17 mouse cellular contexts compared by ENCODE assay signal in the genomic region with DNA sequence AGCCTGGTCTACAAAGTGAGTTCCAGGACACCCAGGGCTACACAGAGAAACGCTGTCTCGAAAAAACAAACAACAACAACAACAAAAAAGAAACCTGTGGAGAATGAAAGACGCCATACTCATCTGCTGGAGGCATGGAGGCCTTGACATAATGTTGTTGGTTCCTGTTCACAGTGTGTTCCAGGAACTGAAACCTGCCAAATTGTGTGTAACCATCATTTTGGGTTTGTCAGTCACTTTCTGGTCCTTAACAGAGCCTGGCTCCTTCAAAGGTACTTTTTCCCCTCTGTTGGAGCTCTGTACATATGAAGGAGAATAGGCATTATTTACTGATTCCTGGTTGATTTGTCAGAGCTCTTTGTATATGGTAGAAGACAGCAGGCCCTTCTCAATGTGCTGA.
"Had no signal": no experiment of that assay in that cellular context is flagged by ENCODE, and none has a peak within 500 bp of the region (broad histone marks: within the 10 kb centered on the region; RNA-seq: fewer than 3 reads in every experiment).

No protein-coding gene starts in this region.

- H3K4me2 ChIP-seq: kidney, embryonic 15.5 days; liver, embryonic 13.5 days; lung, embryonic 14.5 days; midbrain, embryonic 13.5 days; stomach, embryonic 15.5 days had no signal

- H3K27ac ChIP-seq: kidney, embryonic 15.5 days; left cerebral cortex, adult 2 months; midbrain, embryonic 10.5 days; midbrain, embryonic 13.5 days; stomach, embryonic 15.5 days had no signal

- H3K9ac ChIP-seq: kidney, embryonic 15.5 days; liver, embryonic 13.5 days; lung, embryonic 14.5 days; midbrain, embryonic 13.5 days; stomach, embryonic 15.5 days had no signal

- ATAC-seq: intestine, postnatal 0 days; midbrain, embryonic 16.5 days had no signal

- H3K4me1 ChIP-seq: kidney, embryonic 15.5 days; midbrain, embryonic 10.5 days; midbrain, embryonic 13.5 days; stomach, embryonic 15.5 days had no signal

- DNase-seq: kidney, adult 8-10 months; kidney, postnatal 10 days; kidney, postnatal 36 days; layer of hippocampus, postnatal 36 days; liver, embryonic 13.5 days; lung, embryonic 14.5 days; lung, postnatal 10 days; lung, postnatal 36 days; thymus, postnatal 25 days had no signal

- H3K27me3 ChIP-seq: kidney, embryonic 15.5 days; liver, embryonic 13.5 days; megakaryocyte, embryonic 14.5 days; midbrain, embryonic 13.5 days; stomach, embryonic 15.5 days had no signal

- H3K9me3 ChIP-seq: kidney, embryonic 15.5 days; liver, embryonic 13.5 days; megakaryocyte, embryonic 14.5 days; midbrain, embryonic 10.5 days; midbrain, embryonic 13.5 days; stomach, embryonic 15.5 days had no signal

- H3K4me3 ChIP-seq: kidney, embryonic 15.5 days; left cerebral cortex, adult 2 months; liver, embryonic 13.5 days; midbrain, embryonic 10.5 days; midbrain, embryonic 13.5 days; stomach, embryonic 15.5 days had no signal
